In the genomic region with DNA sequence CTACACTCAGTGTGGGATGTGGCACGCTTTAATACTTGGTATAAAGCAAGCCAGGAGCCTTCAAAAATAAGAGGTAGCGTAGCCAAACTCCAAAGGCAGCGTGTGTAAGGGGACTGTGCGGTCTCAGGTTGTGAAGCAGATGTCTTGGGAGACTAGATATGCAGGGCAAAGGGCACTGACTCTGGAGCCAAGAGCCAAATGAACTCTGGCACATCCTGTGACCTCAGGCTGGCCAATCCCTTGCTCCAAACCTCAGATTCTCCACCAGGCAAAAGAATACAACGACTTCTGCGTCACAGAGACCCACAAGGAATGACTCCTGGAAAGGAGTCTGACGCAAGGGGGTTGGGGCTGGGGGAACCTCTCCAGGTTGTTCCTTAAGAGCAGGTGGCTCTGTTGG, we compare ENCODE assay signal across 12 mouse cellular contexts. TPM values are rescaled to one million over a fixed set of nuclear protein-coding genes. Genes with fewer than 3 reads are reported as not detected.
"Had no signal": no experiment of that assay in that cellular context is flagged by ENCODE, and none has a peak within 500 bp of the region (broad histone marks: within the 10 kb centered on the region; RNA-seq: fewer than 3 reads in every experiment).

No protein-coding gene starts in this region.

- H3K9me3 ChIP-seq: limb, embryonic 13.5 days; liver, embryonic 12.5 days; midbrain, embryonic 12.5 days; neural tube, embryonic 13.5 days had no signal

- H3K36me3 ChIP-seq: liver, embryonic 12.5 days; midbrain, embryonic 12.5 days had no signal

- DNase-seq: left cerebral cortex, postnatal 4 days; lung, embryonic 14.5 days; lung, postnatal 14 days; right cerebral cortex, postnatal 25 days; thymus, postnatal 36 days had no signal

- H3K27ac ChIP-seq: limb, embryonic 13.5 days; liver, embryonic 12.5 days; midbrain, embryonic 12.5 days; neural tube, embryonic 13.5 days had no signal

- H3K9ac ChIP-seq: limb, embryonic 13.5 days; liver, embryonic 12.5 days; lung, embryonic 14.5 days; midbrain, embryonic 12.5 days; neural tube, embryonic 13.5 days had no signal

- H3K4me2 ChIP-seq: limb, embryonic 13.5 days; liver, embryonic 12.5 days; lung, embryonic 14.5 days; midbrain, embryonic 12.5 days; neural tube, embryonic 13.5 days had no signal

- ATAC-seq: liver, embryonic 12.5 days; midbrain, embryonic 16.5 days had no signal

- H3K4me3 ChIP-seq: limb, embryonic 13.5 days; liver, embryonic 12.5 days; midbrain, embryonic 12.5 days; neural tube, embryonic 13.5 days had no signal

RNA-seq across cellular contexts. Expression of gene Fgf18, which starts 28.1 kb away (rescaled TPM):
- total RNA-seq: megakaryocyte-erythroid progenitor cell, adult 5-6 weeks had no signal
- polyA plus RNA-seq: small intestine, adult 2 months had no signal
